Mouse (Mus musculus) hindbrain, embryonic 11.5 days (tissue): Measurements from ENCODE around the gene Nt5dc3. TPM values are rescaled to one million over a fixed set of nuclear protein-coding genes. Genes with fewer than 3 reads are reported as not detected.

Experiments
- ATAC-seq: fragments of 200-750 bp; cut with Nextera tagmentation; 2 replicates; pipeline ENCODE4 v1.8.0; 2017; ENCODE audit warnings: mild to moderate bottlenecking, moderate TSS enrichment, moderate library complexity; ENCODE audit not compliant: low FRiP score
- DNase-seq: peaks from one replicate; pipeline ENCODE4 v3.0.0-alpha.2; 2015; ENCODE audit warnings: low spot score
- H3K27ac ChIP-seq: fragments of 300-500 bp; sonication (generic); 2 replicates; pipeline ENCODE4 v1.5.1; 2014; ENCODE audit warnings: mild to moderate bottlenecking, low read depth, low read length
- H3K27me3 ChIP-seq: fragments of 300-500 bp; sonication (generic); 2 replicates; pipeline ENCODE4 v1.6.1; 2014; ENCODE audit warnings: mild to moderate bottlenecking, low read length, moderate library complexity, mixed read lengths; ENCODE audit not compliant: control insufficient read depth, insufficient read depth
- H3K36me3 ChIP-seq: fragments of 300-500 bp; sonication (generic); 2 replicates; pipeline ENCODE4 v1.6.1; 2014; ENCODE audit warnings: mild to moderate bottlenecking, low read length, moderate library complexity, mixed read lengths; ENCODE audit not compliant: control insufficient read depth, insufficient read depth
- H3K4me1 ChIP-seq: fragments of 300-500 bp; sonication (generic); replicated peaks from 2 replicates; pipeline ENCODE4 v1.6.1; 2014; ENCODE audit warnings: low read length, mixed read lengths; ENCODE audit not compliant: control insufficient read depth, insufficient read depth
- H3K4me2 ChIP-seq: fragments of 300-500 bp; sonication (generic); replicated peaks from 2 replicates; pipeline ENCODE4 v1.6.1; 2014; ENCODE audit warnings: mild to moderate bottlenecking, low read depth, low read length
- H3K4me3 ChIP-seq: fragments of 300-500 bp; sonication (generic); 2 replicates; pipeline ENCODE4 v1.5.1; 2014; ENCODE audit warnings: low read depth, low read length
- H3K9ac ChIP-seq: fragments of 300-500 bp; sonication (generic); 2 replicates; pipeline ENCODE4 v1.6.1; 2014; ENCODE audit warnings: low read depth, low read length
- H3K9me3 ChIP-seq: fragments of 300-500 bp; sonication (generic); 2 replicates; pipeline ENCODE4 v1.6.1; 2016; ENCODE audit warnings: low read length; ENCODE audit not compliant: control insufficient read depth
- WGBS: fragments of 180-500 bp; shearing (Covaris S2); extraction: QIAGEN DNeasy Blood & Tissue Kit; methylation state at CpG from one replicate; pipeline ENCODE4 v1.1.7; 2014; 5-methylcytosine and 5-hydroxymethylcytosine counted together
- polyA plus RNA-seq: library from polyadenylated mRNA; unstranded; fragments of >200 nt; fragmentation: Nextera tagmentation; extraction: Ambion mirVana; gene quantifications from 2 replicates; pipeline ENCODE4 v1.2.1, GENCODE M21; 2014

The Nt5dc3 gene
- polyA plus RNA-seq, 1 experiment from 2014 or later: 1.7 TPM

GRCm38 (mm10) chr10:86783561-86783960 is 4.8 kb downstream of the Nt5dc3 start:
- WGBS: 89% methylated on average over 5 of the region's 5 CpGs

GRCm38 (mm10) chr10:86784126-86784675 is 5.4 kb downstream of the Nt5dc3 start:
- H3K9me3 ChIP-seq: no peaks in the 10 kb centered on the region
- peaks cover 3% of the 10 kb centered on the region; the same call in 1 of the 2 replicates for H3K4me1 ChIP-seq
- ATAC-seq (no peak), DNase-seq (no peak)
- no peak overlapping the region for H3K27ac ChIP-seq
- no peak overlapping the region for H3K4me2 ChIP-seq
- H3K9ac ChIP-seq: no peak overlapping the region
- no peaks in the 10 kb centered on the region for H3K36me3 ChIP-seq
- H3K4me3 ChIP-seq: no peak overlapping the region
- peaks cover 7% of the 10 kb centered on the region; the same call in 1 of the 2 replicates for H3K27me3 ChIP-seq
- 91% methylated on average over 5 of the region's 5 CpGs for WGBS

More at GRCm38 (mm10) chr10:86783561-86783960, 4.8 kb downstream of the Nt5dc3 start:
- no peak for DNase-seq
- Histone ChIP-seq H3K27ac (no peak overlapping the region), H3K4me1 (peaks cover 3% of the 10 kb centered on the region; the same call in 1 of the 2 replicates), H3K4me3 (no peak overlapping the region), H3K9me3 (no peaks in the 10 kb centered on the region), H3K36me3 (no peaks in the 10 kb centered on the region), H3K27me3 (peaks cover 9% of the 10 kb centered on the region; the same call in 1 of the 2 replicates), H3K9ac (no peak overlapping the region), H3K4me2 (no peak overlapping the region)
- no peak for ATAC-seq

DNA sequence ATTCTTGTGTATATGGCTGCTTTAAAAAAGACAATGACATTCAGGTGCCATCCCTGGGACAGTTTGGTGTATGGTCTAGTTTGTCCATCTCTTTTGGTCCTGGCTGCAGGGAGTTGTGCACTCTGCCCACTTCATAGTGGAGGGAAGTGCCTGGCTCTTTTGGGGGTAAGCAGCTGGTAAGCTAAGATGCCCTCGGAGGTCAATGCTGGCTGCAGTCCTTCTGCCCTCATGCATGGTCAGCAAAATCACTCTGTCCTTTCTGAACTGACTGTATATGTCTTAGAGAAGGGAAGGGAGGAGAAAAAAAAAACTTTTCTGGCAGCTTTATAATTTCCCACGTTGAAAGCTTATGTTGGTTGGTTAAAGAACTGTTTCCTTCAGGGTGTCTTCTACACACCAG is 6.6 kb downstream of the Nt5dc3 start:
- Histone ChIP-seq H3K27ac (no peak overlapping the region), H3K27me3 (no peaks in the 10 kb centered on the region), H3K4me1 (no peaks in the 10 kb centered on the region), H3K4me2 (no peak overlapping the region), H3K9ac (no peak overlapping the region), H3K9me3 (no peaks in the 10 kb centered on the region), H3K36me3 (no peaks in the 10 kb centered on the region), H3K4me3 (no peak overlapping the region)
- WGBS: 80% methylated on average over 2 of the region's 2 CpGs
- DNase-seq (no peak), ATAC-seq (no peak)

- Histone ChIP-seq H3K9ac (no peak overlapping the region), H3K4me1 (no peaks in the 10 kb centered on the region), H3K27ac (no peak overlapping the region), H3K27me3 (no peaks in the 10 kb centered on the region), H3K4me2 (no peak overlapping the region), H3K4me3 (no peak overlapping the region), H3K9me3 (no peaks in the 10 kb centered on the region), H3K36me3 (no peaks in the 10 kb centered on the region)
- 98% methylated on average over 5 of the region's 5 CpGs for WGBS
- ATAC-seq (no peak), DNase-seq (no peak)
Observed at GRCm38 (mm10) chr10:86786083-86786482, 7.3 kb downstream of the Nt5dc3 start.

GRCm38 (mm10) chr10:86788193-86788592 is 9.4 kb downstream of the Nt5dc3 start:
- no peak for ATAC-seq
- H3K9me3 ChIP-seq: no peaks in the 10 kb centered on the region
- WGBS: 66% methylated on average over 5 of the region's 5 CpGs
- H3K4me2 ChIP-seq: no peak overlapping the region
- no peak for DNase-seq
- no peaks in the 10 kb centered on the region for H3K4me1 ChIP-seq
- H3K9ac ChIP-seq: no peak overlapping the region
- H3K4me3 ChIP-seq: no peak overlapping the region
- H3K36me3 ChIP-seq: no peaks in the 10 kb centered on the region
- no peak overlapping the region for H3K27ac ChIP-seq
- H3K27me3 ChIP-seq: no peaks in the 10 kb centered on the region

GRCm38 (mm10) chr10:86789146-86789672 is 10.4 kb downstream of the Nt5dc3 start:
- DNase-seq (no peak), ATAC-seq (no peak)
- H3K4me2 ChIP-seq: no peak overlapping the region
- no peak overlapping the region for H3K27ac ChIP-seq
- H3K4me1 ChIP-seq: no peaks in the 10 kb centered on the region
- H3K4me3 ChIP-seq: no peak overlapping the region
- whole genome bisulfite sequencing: 80% methylated on average over 7 of the region's 7 CpGs
- H3K9me3 ChIP-seq: no peaks in the 10 kb centered on the region
- H3K36me3 ChIP-seq: no peaks in the 10 kb centered on the region
- H3K9ac ChIP-seq: no peak overlapping the region
- H3K27me3 ChIP-seq: no peaks in the 10 kb centered on the region

GRCm38 (mm10) chr10:86791507-86792184 is 12.8 kb downstream of the Nt5dc3 start:
- DNase-seq (no peak), ATAC-seq (no peak)
- no peaks in the 10 kb centered on the region for H3K27me3 ChIP-seq
- no peaks in the 10 kb centered on the region for H3K4me1 ChIP-seq
- H3K4me3 ChIP-seq: no peak overlapping the region
- H3K9me3 ChIP-seq: no peaks in the 10 kb centered on the region
- 75% methylated on average over 7 of the region's 7 CpGs for WGBS
- H3K9ac ChIP-seq: no peak overlapping the region
- H3K4me2 ChIP-seq: no peak overlapping the region
- no peaks in the 10 kb centered on the region for H3K36me3 ChIP-seq
- no peak overlapping the region for H3K27ac ChIP-seq

- H3K4me1 ChIP-seq: no peaks in the 10 kb centered on the region
- H3K27ac ChIP-seq: no peak overlapping the region
- H3K27me3 ChIP-seq: no peaks in the 10 kb centered on the region
- H3K36me3 ChIP-seq: no peaks in the 10 kb centered on the region
- DNase-seq: no peak
- H3K9me3 ChIP-seq: no peaks in the 10 kb centered on the region
- ATAC-seq: no peak
- WGBS: 75% methylated on average over 2 of the region's 2 CpGs
- no peak overlapping the region for H3K4me2 ChIP-seq
- no peak overlapping the region for H3K9ac ChIP-seq
- no peak overlapping the region for H3K4me3 ChIP-seq
Observed at GRCm38 (mm10) chr10:86793509-86793951, 14.7 kb downstream of the Nt5dc3 start.

GRCm38 (mm10) chr10:86794196-86794595 is 15.4 kb downstream of the Nt5dc3 start:
- Histone ChIP-seq H3K4me1 (no peaks in the 10 kb centered on the region), H3K4me3 (no peak overlapping the region), H3K9ac (no peak overlapping the region), H3K27me3 (no peaks in the 10 kb centered on the region), H3K36me3 (no peaks in the 10 kb centered on the region), H3K4me2 (no peak overlapping the region), H3K27ac (no peak overlapping the region), H3K9me3 (no peaks in the 10 kb centered on the region)
- 85% methylated on average over 4 of the region's 4 CpGs for WGBS
- ATAC-seq (no peak), DNase-seq (no peak)
